In genomic region chr4:136283783-136284182, GRCm38 (mm10) we compare ENCODE assay signal across 10 mouse cellular contexts. TPM values are rescaled to one million over a fixed set of nuclear protein-coding genes. Genes with fewer than 3 reads are reported as not detected.
DNase-seq lines count a peak whose midpoint lies in the region; ATAC-seq and TF ChIP-seq lines count a peak whose summit lies in the region.
"Had no signal": no experiment of that assay in that cellular context is flagged by ENCODE, and none has a peak within 500 bp of the region (broad histone marks: within the 10 kb centered on the region; RNA-seq: fewer than 3 reads in every experiment).

No protein-coding gene starts in this region.

- no peak for ATAC-seq in heart, embryonic 12.5 days (ENCODE audit: insufficient number of reproducible peaks, low FRiP score)
- no peak for ATAC-seq in limb, embryonic 14.5 days (ENCODE audit: low FRiP score, low read depth)

- 0 out of 2 replicates have a peak, but pooled peaks cover under 1% of the 10 kb centered on the region for H3K27me3 ChIP-seq in heart, embryonic 12.5 days (replicated peaks)
- H3K27me3 ChIP-seq in MEL (ENCODE audit: control insufficient read depth in 1 of 2, insufficient read depth in 2 of 2, low read length in 2 of 2), result peaks cover 0 to 2% of the 10 kb centered on the region in 2 experiments
- H3K27me3 ChIP-seq in forebrain, embryonic 10.5 days (ENCODE audit: poor library complexity, severe bottlenecking), result peaks cover 10% of the 10 kb centered on the region
- no peaks in the 10 kb centered on the region for H3K27me3 ChIP-seq in limb, embryonic 14.5 days (ENCODE audit: control insufficient read depth, insufficient read depth, low read length)

- H3K36me3 ChIP-seq in heart, embryonic 12.5 days, result peaks cover 18% of the 10 kb centered on the region
- peaks cover 2 to 10% of the 10 kb centered on the region in 2 experiments; a peak in 3 of 4 replicates for H3K36me3 ChIP-seq in MEL (ENCODE audit: control insufficient read depth in 1 of 2, insufficient read depth in 2 of 2, low read length in 2 of 2)
- peaks cover 16% of the 10 kb centered on the region for H3K36me3 ChIP-seq in forebrain, embryonic 10.5 days (replicated peaks)
- H3K36me3 ChIP-seq in limb, embryonic 14.5 days (ENCODE audit: control insufficient read depth, insufficient read depth, low read length), result peaks cover 18% of the 10 kb centered on the region

- TF ChIP-seq CTCF in MEL (IDR thresholded peaks at IDR 0.05 in 2 of 3, conservative IDR thresholded peaks at IDR 0.05 in 1 of 3; ENCODE audit: control insufficient read depth in 1 of 3, insufficient read depth in 1 of 3, low read depth in 2 of 3, low read length in 3 of 3, poor library complexity in 1 of 3, severe bottlenecking in 1 of 3), result no peak

- H3K4me2 ChIP-seq in heart, embryonic 12.5 days, result peak overlapping the region; percentile 86
- H3K4me2 ChIP-seq in limb, embryonic 14.5 days (replicated peaks; ENCODE audit: low read depth, low read length, severe bottlenecking), result no peak overlapping the region

- peaks cover 10% of the 10 kb centered on the region for H3K9me3 ChIP-seq in heart, embryonic 12.5 days (replicated peaks)
- no peaks in the 10 kb centered on the region for H3K9me3 ChIP-seq in MEL (replicated peaks; ENCODE audit: insufficient read depth, low read length)
- H3K9me3 ChIP-seq in forebrain, embryonic 10.5 days, result peaks cover 10% of the 10 kb centered on the region
- H3K9me3 ChIP-seq in limb, embryonic 14.5 days (ENCODE audit: control insufficient read depth, low read length), result 0 out of 2 replicates have a peak, but pooled peaks cover 4% of the 10 kb centered on the region
- H3K9me3 ChIP-seq: liver, embryonic 15.5 days had no signal

- no peak overlapping the region for H3K4me3 ChIP-seq in heart, embryonic 12.5 days
- H3K4me3 ChIP-seq in MEL (ENCODE audit: control insufficient read depth in 1 of 2, insufficient read depth in 1 of 2, low read depth in 2 of 2, low read length in 2 of 2), result no peak overlapping the region
- H3K4me3 ChIP-seq in forebrain, embryonic 10.5 days, result 0 out of 2 replicates have a peak overlapping the region, but pooled peaks have one; percentile 3
- no peak overlapping the region for H3K4me3 ChIP-seq in limb, embryonic 14.5 days (replicated peaks; ENCODE audit: low read length)

- peak overlapping the region; percentile 97 for H3K27ac ChIP-seq in heart, embryonic 12.5 days (ENCODE audit: poor library complexity, severe bottlenecking)
- H3K27ac ChIP-seq in MEL (ENCODE audit: control insufficient read depth, low read depth, low read length), result no peak overlapping the region
- H3K27ac ChIP-seq in forebrain, embryonic 10.5 days, result peak overlapping the region; percentile 91
- H3K27ac ChIP-seq in limb, embryonic 14.5 days (replicated peaks; ENCODE audit: low read depth, low read length), result peak overlapping the region; percentile 85

- TF ChIP-seq EP300 in MEL (IDR thresholded peaks at IDR 0.05; ENCODE audit: low read depth in 1 of 2, low read length in 2 of 2), result no peak

- intact Hi-C loops in heart, postnatal 14 days (cut with DNase I), result loop anchor here (2.0 kb wide), 1 partner anchor 23 kb away; no protein-coding TSS in a partner anchor

- H3K79me2 ChIP-seq in MEL (ENCODE audit: control insufficient read depth, insufficient read depth, low read length, poor library complexity), result peaks cover 4% of the 10 kb centered on the region

- H3K9ac ChIP-seq in heart, embryonic 12.5 days, result peak overlapping the region; percentile 39; the same call in 1 of the 2 replicates
- H3K9ac ChIP-seq in MEL (ENCODE audit: control insufficient read depth, low read depth, low read length, poor library complexity, severe bottlenecking), result no peak overlapping the region
- H3K9ac ChIP-seq in limb, embryonic 14.5 days (ENCODE audit: low read depth, low read length, severe bottlenecking), result no peak overlapping the region
- H3K9ac ChIP-seq: liver, embryonic 15.5 days had no signal

- no peak for TF ChIP-seq POLR2A in MEL (IDR thresholded peaks at IDR 0.05; ENCODE audit: control insufficient read depth in 1 of 2, insufficient read depth in 1 of 2, low read depth in 1 of 2, low read length in 2 of 2, poor library complexity in 1 of 2)
- no peak for TF ChIP-seq POLR2A in limb, embryonic 14.5 days (IDR thresholded peaks at IDR 0.05; ENCODE audit: borderline replicate concordance, extremely low read depth, insufficient read depth, insufficient read length)

- TF ChIP-seq RAD21 in MEL (IDR thresholded peaks at IDR 0.05; ENCODE audit: low read depth, low read length), result no peak

- no peak for DNase-seq in heart, postnatal 14 days
- DNase-seq in MEL (ENCODE audit: low read depth, low spot score), result peak; percentile 44
- DNase-seq in forebrain, embryonic 10.5 days (ENCODE audit: extremely low spot score, low spot score), result no peak
- DNase-seq in limb, embryonic 14.5 days (ENCODE audit: low spot score), result no peak
- no peak for DNase-seq in adrenal gland, adult (ENCODE audit: inconsistent age in 2 of 2, low spot score in 1 of 2)
- DNase-seq in right cerebral cortex, postnatal 14 days, result no peak
- no peak for DNase-seq in adipocyte (ENCODE audit: low spot score)
- DNase-seq: thymus, postnatal 4 days had no signal

- WGBS in heart, embryonic 12.5 days, result 38% methylated on average over 2 of the region's 2 CpGs
- WGBS in forebrain, embryonic 10.5 days, result 14% methylated on average over 2 of the region's 2 CpGs
- 34% methylated on average over 2 of the region's 2 CpGs for WGBS in limb, embryonic 14.5 days

- H3K4me1 ChIP-seq in heart, embryonic 12.5 days (replicated peaks), result peaks cover 39% of the 10 kb centered on the region
- peaks cover 0 to 11% of the 10 kb centered on the region in 2 experiments; a peak in 2 of 4 replicates for H3K4me1 ChIP-seq in MEL (ENCODE audit: control insufficient read depth in 1 of 2, insufficient read depth in 2 of 2, low read length in 2 of 2)
- peaks cover 61% of the 10 kb centered on the region for H3K4me1 ChIP-seq in forebrain, embryonic 10.5 days
- H3K4me1 ChIP-seq in limb, embryonic 14.5 days (ENCODE audit: control insufficient read depth, insufficient read depth, low read length), result peaks cover 26% of the 10 kb centered on the region

TF ChIP-seq in MEL, 35 proteins besides CTCF, POLR2A, EP300 and RAD21:
- no peak for TF ChIP-seq MAFK (IDR thresholded peaks at IDR 0.05; ENCODE audit: borderline replicate concordance, low read depth, low read length)
- TF ChIP-seq JUND (IDR thresholded peaks at IDR 0.05; ENCODE audit: low read depth, low read length), result 0 out of 2 replicates have a peak, but pooled peaks have one; percentile 16

RNA-seq across cellular contexts. Expression of gene Zfp46, which starts 0.7 kb away (rescaled TPM):
- 24.7 and 24.9 TPM in 2 replicates for polyA plus RNA-seq in heart, embryonic 12.5 days (2016; fragmentation: Nextera tagmentation; extraction: Ambion mirVana)
- 10 to 100 TPM; 56.1 to 64.2 TPM for total RNA-seq in heart, postnatal 14 days (2021)
- 6.2 and 6.6 TPM in 2 replicates for total RNA-seq in MEL (2012; rRNA removed)
- polyA plus RNA-seq in MEL (2012; ENCODE audit: insufficient read depth in 1 of 2, insufficient read length in 2 of 2, low read depth in 1 of 2, low replicate concordance in 2 of 2, missing spikeins in 1 of 2), result 1 to 10 TPM in 1 of 2 experiments, not detected in 1; 5.9 TPM
- 21.1 and 21.8 TPM in 2 replicates for polyA plus RNA-seq in forebrain, embryonic 10.5 days (2016; fragmentation: Nextera tagmentation; extraction: Ambion mirVana)
- 39.6 and 47.0 TPM in 2 replicates for polyA plus RNA-seq in limb, embryonic 14.5 days (2012; rRNA removed)
- polyA plus RNA-seq in limb, embryonic 14.5 days (2014; fragmentation: Nextera tagmentation; extraction: Ambion mirVana), result 28.2 and 30.2 TPM in 2 replicates

RNA-seq across cellular contexts. Expression of gene Hnrnpr, which starts 27.0 kb away (rescaled TPM):
- 112 and 115 TPM in 2 replicates for polyA plus RNA-seq in heart, embryonic 12.5 days (2016; fragmentation: Nextera tagmentation; extraction: Ambion mirVana)
- 10 to 100 TPM; 47.8 to 51.5 TPM for total RNA-seq in heart, postnatal 14 days (2021)
- 90.0 and 97.2 TPM in 2 replicates for total RNA-seq in MEL (2012; rRNA removed)
- polyA plus RNA-seq in MEL (2012; ENCODE audit: insufficient read depth in 1 of 2, insufficient read length in 2 of 2, low read depth in 1 of 2, low replicate concordance in 2 of 2, missing spikeins in 1 of 2), result 100 to 1,000 TPM; 148 to 366 TPM
- polyA plus RNA-seq in forebrain, embryonic 10.5 days (2016; fragmentation: Nextera tagmentation; extraction: Ambion mirVana), result 231 and 248 TPM in 2 replicates
- 96.8 and 135 TPM in 2 replicates for polyA plus RNA-seq in limb, embryonic 14.5 days (2012; rRNA removed)
- polyA plus RNA-seq in limb, embryonic 14.5 days (2014; fragmentation: Nextera tagmentation; extraction: Ambion mirVana), result 163 and 179 TPM in 2 replicates

RNA-seq across cellular contexts. Expression of gene Tcea3, which starts 36.3 kb away (rescaled TPM):
- polyA plus RNA-seq in heart, embryonic 12.5 days (2016; fragmentation: Nextera tagmentation; extraction: Ambion mirVana), result 56.9 and 57.6 TPM in 2 replicates
- total RNA-seq in heart, postnatal 14 days (2021), result 10 to 100 TPM; 77.1 to 77.6 TPM
- not detected in 2 replicates for total RNA-seq in MEL (2012; rRNA removed)
- polyA plus RNA-seq in MEL (2012; ENCODE audit: insufficient read depth in 1 of 2, insufficient read length in 2 of 2, low read depth in 1 of 2, low replicate concordance in 2 of 2, missing spikeins in 1 of 2), result not detected
- polyA plus RNA-seq in forebrain, embryonic 10.5 days (2016; fragmentation: Nextera tagmentation; extraction: Ambion mirVana), result 0.49 and 0.77 TPM in 2 replicates
- 4.7 and 8.0 TPM in 2 replicates for polyA plus RNA-seq in limb, embryonic 14.5 days (2012; rRNA removed)
- 17.4 and 20.6 TPM in 2 replicates for polyA plus RNA-seq in limb, embryonic 14.5 days (2014; fragmentation: Nextera tagmentation; extraction: Ambion mirVana)
